Mouse (Mus musculus): ENCODE measurements around the gene St6galnac3. TPM values are rescaled to one million over a fixed set of nuclear protein-coding genes. Genes with fewer than 3 reads are reported as not detected.

St6galnac3 gene
- polyA plus RNA-seq, 1 experiment from 2014 or later: 34.9 TPM

DNA sequence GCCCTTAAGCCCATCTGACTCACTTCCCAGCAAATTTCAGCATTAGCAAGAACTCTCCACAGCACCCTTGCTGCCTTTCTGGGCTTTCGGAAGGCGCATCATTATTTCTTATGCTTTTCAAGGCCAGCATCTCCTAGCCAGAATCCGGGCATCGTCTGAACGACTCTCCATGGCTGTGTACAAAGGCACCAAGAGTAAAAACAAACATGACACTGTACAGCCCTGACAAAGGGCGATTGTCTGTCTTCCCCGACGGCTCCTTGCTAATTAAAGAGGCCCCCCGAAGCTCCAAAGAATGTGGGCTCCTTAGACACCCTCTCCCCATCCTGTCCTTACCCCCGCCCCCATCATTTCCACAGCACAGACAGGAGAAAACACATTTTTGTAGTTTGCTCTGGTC, 13.4 kb upstream of the St6galnac3 start:
- 51% methylated on average over 10 of the region's 10 CpGs for WGBS
- no peak overlapping the region for H3K4me2 ChIP-seq (ENCODE audit: low read depth, low read length)
- no peaks in the 10 kb centered on the region for H3K27me3 ChIP-seq (ENCODE audit: control insufficient read depth, insufficient read depth, low read length)
- H3K36me3 ChIP-seq (ENCODE audit: control insufficient read depth, insufficient read depth, low read length): no peaks in the 10 kb centered on the region
- H3K27ac ChIP-seq (ENCODE audit: low read length): peak overlapping the region; percentile 54
- no peaks in the 10 kb centered on the region for H3K9me3 ChIP-seq (replicated peaks; ENCODE audit: control insufficient read depth, low read length)
- no peak overlapping the region for H3K9ac ChIP-seq (ENCODE audit: low read length)
- no peak overlapping the region for H3K4me3 ChIP-seq (replicated peaks; ENCODE audit: low read length)
- H3K4me1 ChIP-seq (ENCODE audit: control insufficient read depth, insufficient read depth, low read length): peaks cover 6% of the 10 kb centered on the region; the same call in 1 of the 2 replicates
- ATAC-seq (ENCODE audit: insufficient read depth, low FRiP score): no peak

- ATAC-seq (ENCODE audit: insufficient read depth, low FRiP score): no peak
- Histone ChIP-seq H3K4me3 (replicated peaks; ENCODE audit: low read length) (no peak overlapping the region), H3K9ac (ENCODE audit: low read length) (no peak overlapping the region), H3K9me3 (replicated peaks; ENCODE audit: control insufficient read depth, low read length) (no peaks in the 10 kb centered on the region), H3K4me2 (ENCODE audit: low read depth, low read length) (no peak overlapping the region), H3K4me1 (ENCODE audit: control insufficient read depth, insufficient read depth, low read length) (peaks cover 9% of the 10 kb centered on the region; the same call in 1 of the 2 replicates), H3K36me3 (ENCODE audit: control insufficient read depth, insufficient read depth, low read length) (no peaks in the 10 kb centered on the region), H3K27me3 (ENCODE audit: control insufficient read depth, insufficient read depth, low read length) (no peaks in the 10 kb centered on the region), H3K27ac (ENCODE audit: low read length) (no peak overlapping the region)
- 71% methylated on average over 16 of the region's 16 CpGs for WGBS
Measured at GRCm38 (mm10) chr3:153736756-153737280, 11.8 kb upstream of the St6galnac3 start.

DNA sequence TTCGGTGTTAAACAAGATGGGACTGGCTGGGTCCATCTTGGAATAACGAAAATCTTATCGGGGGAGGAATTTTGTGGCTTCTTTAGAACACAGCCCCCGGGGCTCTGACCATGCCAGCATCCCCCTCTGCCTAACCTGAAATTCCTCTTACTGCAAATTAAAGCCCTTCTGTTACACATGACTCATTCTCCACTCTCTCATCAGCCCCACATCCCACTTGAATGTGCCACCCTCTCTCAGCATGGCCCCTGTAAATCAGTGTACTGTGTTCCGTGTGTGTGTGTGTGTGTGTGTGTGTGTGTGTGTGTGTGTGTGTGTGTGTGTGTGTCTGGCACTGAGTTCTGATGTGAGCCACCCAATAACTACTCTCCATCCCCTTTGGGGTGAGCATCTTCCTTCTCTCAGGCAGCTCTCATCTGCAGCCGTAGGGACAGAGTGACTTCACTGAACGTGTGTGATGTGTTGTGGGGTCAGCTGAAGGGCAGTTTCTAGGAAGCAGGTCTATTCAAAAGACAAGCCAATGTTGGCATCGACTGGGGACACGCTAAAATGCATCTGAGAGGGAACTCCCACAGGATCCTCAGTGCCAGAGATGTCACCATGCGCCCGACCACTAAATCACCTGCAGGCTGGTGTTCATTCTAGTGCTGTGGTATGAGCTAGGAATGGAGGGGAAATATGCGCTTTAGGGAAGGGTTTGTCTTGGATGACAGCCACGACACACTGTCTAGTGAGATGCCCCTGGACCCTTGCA, 11.0 kb upstream of the St6galnac3 start:
- H3K4me2 ChIP-seq (ENCODE audit: low read depth, low read length): no peak overlapping the region
- no peaks in the 10 kb centered on the region for H3K36me3 ChIP-seq (ENCODE audit: control insufficient read depth, insufficient read depth, low read length)
- no peak for ATAC-seq (ENCODE audit: insufficient read depth, low FRiP score)
- no peaks in the 10 kb centered on the region for H3K27me3 ChIP-seq (ENCODE audit: control insufficient read depth, insufficient read depth, low read length)
- H3K4me1 ChIP-seq (ENCODE audit: control insufficient read depth, insufficient read depth, low read length): peaks cover 9% of the 10 kb centered on the region; the same call in 1 of the 2 replicates
- 78% methylated on average over 13 of the region's 13 CpGs for WGBS
- H3K27ac ChIP-seq (ENCODE audit: low read length): no peak overlapping the region
- H3K9me3 ChIP-seq (replicated peaks; ENCODE audit: control insufficient read depth, low read length): no peaks in the 10 kb centered on the region
- no peak overlapping the region for H3K9ac ChIP-seq (ENCODE audit: low read length)
- H3K4me3 ChIP-seq (replicated peaks; ENCODE audit: low read length): no peak overlapping the region

DNA sequence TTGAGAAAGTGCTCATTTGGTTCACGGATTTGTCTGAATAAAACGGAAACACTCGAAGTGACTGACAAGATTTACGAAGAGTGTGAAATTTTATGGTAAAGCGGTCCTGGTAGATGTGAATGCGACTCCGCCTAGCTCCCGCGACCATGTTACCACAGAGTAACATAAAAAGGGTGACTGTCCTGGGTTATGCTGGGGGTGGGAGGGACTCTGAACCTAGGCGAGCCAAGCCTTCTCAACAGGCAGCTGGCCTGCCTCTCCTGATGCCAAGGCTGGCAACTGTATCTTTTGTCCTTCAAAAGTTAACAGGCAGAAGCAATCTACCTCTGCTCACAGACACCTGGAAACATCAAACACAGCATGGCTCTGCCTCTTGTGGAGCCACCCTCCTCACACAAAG, 9.8 kb upstream of the St6galnac3 start:
- no peak overlapping the region for H3K4me3 ChIP-seq (replicated peaks; ENCODE audit: low read length)
- no peak overlapping the region for H3K9ac ChIP-seq (ENCODE audit: low read length)
- no peak overlapping the region for H3K4me2 ChIP-seq (ENCODE audit: low read depth, low read length)
- H3K36me3 ChIP-seq (ENCODE audit: control insufficient read depth, insufficient read depth, low read length): no peaks in the 10 kb centered on the region
- no peaks in the 10 kb centered on the region for H3K27me3 ChIP-seq (ENCODE audit: control insufficient read depth, insufficient read depth, low read length)
- H3K9me3 ChIP-seq (replicated peaks; ENCODE audit: control insufficient read depth, low read length): no peaks in the 10 kb centered on the region
- peaks cover 9% of the 10 kb centered on the region; the same call in 1 of the 2 replicates for H3K4me1 ChIP-seq (ENCODE audit: control insufficient read depth, insufficient read depth, low read length)
- 79% methylated on average over 10 of the region's 10 CpGs for WGBS
- no peak for ATAC-seq (ENCODE audit: insufficient read depth, low FRiP score)
- H3K27ac ChIP-seq (ENCODE audit: low read length): no peak overlapping the region

DNA sequence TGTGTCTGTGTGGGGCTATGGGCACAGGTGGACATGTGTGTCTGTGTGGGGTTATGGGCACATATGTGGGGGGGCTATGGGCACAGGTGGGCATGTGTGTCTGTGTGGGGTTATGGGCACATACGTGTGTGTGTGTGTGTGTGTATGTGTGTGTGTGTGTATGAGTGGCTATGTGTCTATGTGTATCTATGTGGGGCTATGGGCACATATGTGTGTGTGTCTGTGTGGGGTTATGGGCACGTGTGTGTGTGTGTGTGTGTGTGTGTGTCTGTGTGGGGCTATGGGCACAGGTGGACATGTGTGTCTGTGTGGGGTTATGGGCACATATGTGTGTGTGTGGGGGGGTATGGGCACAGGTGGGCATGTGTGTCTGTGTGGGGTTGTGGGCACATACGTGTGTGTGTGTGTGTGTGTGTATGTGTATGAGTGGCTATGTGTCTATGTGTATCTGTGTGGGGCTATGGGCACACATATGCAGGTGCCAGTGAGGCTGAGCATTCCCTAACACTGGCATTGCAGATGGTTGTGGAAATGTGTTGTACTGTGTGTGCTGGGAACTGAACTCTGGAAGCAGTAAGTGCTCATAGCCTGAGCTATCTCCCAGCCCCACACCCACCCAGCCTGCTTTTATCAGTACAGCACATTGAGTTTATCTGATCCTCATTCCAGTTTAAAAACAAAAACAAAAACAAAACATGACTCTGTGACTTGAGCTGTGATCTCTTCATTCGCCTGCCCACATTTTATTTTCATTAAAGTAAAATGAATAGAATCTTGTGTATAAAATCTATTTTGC, 8.6 kb upstream of the St6galnac3 start:
- Histone ChIP-seq H3K4me2 (ENCODE audit: low read depth, low read length) (no peak overlapping the region), H3K9me3 (replicated peaks; ENCODE audit: control insufficient read depth, low read length) (no peaks in the 10 kb centered on the region), H3K4me3 (replicated peaks; ENCODE audit: low read length) (no peak overlapping the region), H3K4me1 (ENCODE audit: control insufficient read depth, insufficient read depth, low read length) (peaks cover 9% of the 10 kb centered on the region; the same call in 1 of the 2 replicates), H3K36me3 (ENCODE audit: control insufficient read depth, insufficient read depth, low read length) (no peaks in the 10 kb centered on the region), H3K9ac (ENCODE audit: low read length) (no peak overlapping the region), H3K27ac (ENCODE audit: low read length) (no peak overlapping the region), H3K27me3 (ENCODE audit: control insufficient read depth, insufficient read depth, low read length) (no peaks in the 10 kb centered on the region)
- ATAC-seq (ENCODE audit: insufficient read depth, low FRiP score): no peak
- WGBS: 89% methylated on average over 4 of the region's 4 CpGs

- 40% methylated on average over 6 of the region's 6 CpGs for WGBS
- no peaks in the 10 kb centered on the region for H3K9me3 ChIP-seq (replicated peaks; ENCODE audit: control insufficient read depth, low read length)
- H3K9ac ChIP-seq (ENCODE audit: low read length): no peak overlapping the region
- peak overlapping the region; percentile 23; the same call in 1 of the 2 replicates for H3K27ac ChIP-seq (ENCODE audit: low read length)
- H3K4me2 ChIP-seq (ENCODE audit: low read depth, low read length): no peak overlapping the region
- H3K27me3 ChIP-seq (ENCODE audit: control insufficient read depth, insufficient read depth, low read length): no peaks in the 10 kb centered on the region
- no peaks in the 10 kb centered on the region for H3K36me3 ChIP-seq (ENCODE audit: control insufficient read depth, insufficient read depth, low read length)
- no peak overlapping the region for H3K4me3 ChIP-seq (replicated peaks; ENCODE audit: low read length)
- H3K4me1 ChIP-seq (ENCODE audit: control insufficient read depth, insufficient read depth, low read length): peaks cover 9% of the 10 kb centered on the region; the same call in 1 of the 2 replicates
- no peak for ATAC-seq (ENCODE audit: insufficient read depth, low FRiP score)
Measured at GRCm38 (mm10) chr3:153732749-153733148, 7.8 kb upstream of the St6galnac3 start.

GRCm38 (mm10) chr3:153732035-153732434, 7.1 kb upstream of the St6galnac3 start:
- no peaks in the 10 kb centered on the region for H3K36me3 ChIP-seq (ENCODE audit: control insufficient read depth, insufficient read depth, low read length)
- H3K4me2 ChIP-seq (ENCODE audit: low read depth, low read length): no peak overlapping the region
- no peak overlapping the region for H3K9ac ChIP-seq (ENCODE audit: low read length)
- 32% methylated on average over 6 of the region's 6 CpGs for WGBS
- no peaks in the 10 kb centered on the region for H3K27me3 ChIP-seq (ENCODE audit: control insufficient read depth, insufficient read depth, low read length)
- peak overlapping the region; percentile 23; the same call in 1 of the 2 replicates for H3K27ac ChIP-seq (ENCODE audit: low read length)
- no peak overlapping the region for H3K4me3 ChIP-seq (replicated peaks; ENCODE audit: low read length)
- ATAC-seq (ENCODE audit: insufficient read depth, low FRiP score): peak; percentile 41; the same call in 1 of the 2 replicates
- 0 out of 2 replicates have a peak, but pooled peaks cover 2% of the 10 kb centered on the region for H3K4me1 ChIP-seq (ENCODE audit: control insufficient read depth, insufficient read depth, low read length)
- H3K9me3 ChIP-seq (replicated peaks; ENCODE audit: control insufficient read depth, low read length): no peaks in the 10 kb centered on the region

GRCm38 (mm10) chr3:153728577-153728976, 3.6 kb upstream of the St6galnac3 start:
- ATAC-seq (ENCODE audit: insufficient read depth, low FRiP score): no peak

More at GRCm38 (mm10) chr3:153728577-153728976, 3.6 kb upstream of the St6galnac3 start:
- Histone ChIP-seq H3K4me2 (ENCODE audit: low read depth, low read length) (no peak overlapping the region), H3K4me1 (ENCODE audit: control insufficient read depth, insufficient read depth, low read length) (peaks cover 9% of the 10 kb centered on the region; the same call in 1 of the 2 replicates), H3K9me3 (replicated peaks; ENCODE audit: control insufficient read depth, low read length) (no peaks in the 10 kb centered on the region), H3K4me3 (replicated peaks; ENCODE audit: low read length) (no peak overlapping the region), H3K27ac (ENCODE audit: low read length) (no peak overlapping the region), H3K36me3 (ENCODE audit: control insufficient read depth, insufficient read depth, low read length) (no peaks in the 10 kb centered on the region), H3K9ac (ENCODE audit: low read length) (no peak overlapping the region), H3K27me3 (ENCODE audit: control insufficient read depth, insufficient read depth, low read length) (no peaks in the 10 kb centered on the region)
